Mouse (Mus musculus): ENCODE results near the gene Grid2. TPM values are rescaled to one million over a fixed set of nuclear protein-coding genes. Genes with fewer than 3 reads are reported as not detected.

Grid2 gene
- polyA plus RNA-seq, 1 experiment from 2014 or later, result 1.9 TPM

DNA sequence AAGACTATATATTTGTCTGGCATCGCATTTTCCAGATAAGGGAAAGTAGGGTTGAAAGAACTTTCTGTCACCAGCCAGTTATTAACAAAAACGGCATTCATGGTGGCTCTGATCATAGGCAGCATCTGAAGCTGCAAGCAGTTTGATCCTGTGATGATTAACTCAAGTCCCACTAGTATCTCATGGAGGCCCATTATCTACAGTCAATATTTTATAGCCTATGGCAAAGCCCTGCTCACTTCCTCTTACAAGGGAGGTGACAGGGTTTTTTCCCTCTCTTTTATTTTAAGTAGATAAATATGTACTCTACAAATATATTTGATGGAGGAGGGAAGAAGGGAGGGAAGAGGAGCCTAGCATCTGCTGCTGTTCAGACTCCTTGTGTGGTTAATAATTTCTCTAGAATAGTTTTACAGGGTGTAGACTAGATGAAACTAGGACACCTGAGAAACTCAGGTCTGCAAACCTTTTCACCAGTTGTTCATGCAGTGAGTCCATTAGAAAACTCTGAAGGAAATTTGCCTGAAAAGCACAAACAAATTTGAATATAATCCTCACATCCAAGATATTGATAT is 1487.3 kb downstream of the Grid2 start:
- no peaks in the 10 kb centered on the region for H3K27me3 ChIP-seq (ENCODE audit: control insufficient read depth, insufficient read depth, low read length)
- no peak overlapping the region for H3K27ac ChIP-seq (ENCODE audit: low read depth, low read length)
- H3K4me1 ChIP-seq (ENCODE audit: control insufficient read depth, insufficient read depth, low read length), result no peaks in the 10 kb centered on the region
- DNase-seq (ENCODE audit: low spot score, missing footprints) (no peak), ATAC-seq (ENCODE audit: low FRiP score) (no peak)
- WGBS, result 83% methylated on average over 2 of the region's 2 CpGs
- H3K4me2 ChIP-seq, result no peak overlapping the region
- H3K4me3 ChIP-seq (ENCODE audit: low read depth, low read length), result no peak overlapping the region
- H3K9me3 ChIP-seq (ENCODE audit: control insufficient read depth, low read length), result no peaks in the 10 kb centered on the region
- no peaks in the 10 kb centered on the region for H3K36me3 ChIP-seq (ENCODE audit: control insufficient read depth, insufficient read depth, low read length)
- H3K9ac ChIP-seq (ENCODE audit: low read length), result no peak overlapping the region

All from midbrain, embryonic 11.5 days (tissue).